Mouse (Mus musculus): ENCODE data around the gene Pkmyt1.
"Not testable (repeated sequence)": the region's sequence is repeated elsewhere in the genome, so short reads cannot be mapped to it uniquely, and the experiment has no call there.

Gene Pkmyt1

GRCm38 (mm10) chr17:23747471-23747870 is 21.3 kb downstream of the Pkmyt1 start:
- DNase-seq (ENCODE audit: low spot score): no peak

DNA sequence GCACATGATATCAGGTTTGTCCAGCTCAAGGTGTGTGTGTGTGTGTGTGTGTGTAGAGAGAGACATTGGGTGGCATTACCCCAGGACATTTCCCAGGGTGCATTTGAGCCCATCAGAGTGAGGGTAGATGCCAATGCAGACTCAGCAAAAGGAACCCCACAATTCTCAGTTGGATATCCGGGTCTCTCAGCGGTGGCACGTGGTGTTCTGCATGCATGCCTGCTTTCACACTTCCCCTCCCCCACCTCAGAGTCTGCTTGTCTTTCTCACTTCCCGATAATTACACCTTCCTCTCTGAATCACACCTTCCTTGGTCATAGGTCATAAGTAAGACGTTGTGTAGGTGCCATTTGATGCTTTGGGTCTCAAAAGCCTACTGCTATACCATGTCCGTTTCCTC is 21.9 kb downstream of the Pkmyt1 start:
- no peak for DNase-seq (ENCODE audit: low spot score)

DNA sequence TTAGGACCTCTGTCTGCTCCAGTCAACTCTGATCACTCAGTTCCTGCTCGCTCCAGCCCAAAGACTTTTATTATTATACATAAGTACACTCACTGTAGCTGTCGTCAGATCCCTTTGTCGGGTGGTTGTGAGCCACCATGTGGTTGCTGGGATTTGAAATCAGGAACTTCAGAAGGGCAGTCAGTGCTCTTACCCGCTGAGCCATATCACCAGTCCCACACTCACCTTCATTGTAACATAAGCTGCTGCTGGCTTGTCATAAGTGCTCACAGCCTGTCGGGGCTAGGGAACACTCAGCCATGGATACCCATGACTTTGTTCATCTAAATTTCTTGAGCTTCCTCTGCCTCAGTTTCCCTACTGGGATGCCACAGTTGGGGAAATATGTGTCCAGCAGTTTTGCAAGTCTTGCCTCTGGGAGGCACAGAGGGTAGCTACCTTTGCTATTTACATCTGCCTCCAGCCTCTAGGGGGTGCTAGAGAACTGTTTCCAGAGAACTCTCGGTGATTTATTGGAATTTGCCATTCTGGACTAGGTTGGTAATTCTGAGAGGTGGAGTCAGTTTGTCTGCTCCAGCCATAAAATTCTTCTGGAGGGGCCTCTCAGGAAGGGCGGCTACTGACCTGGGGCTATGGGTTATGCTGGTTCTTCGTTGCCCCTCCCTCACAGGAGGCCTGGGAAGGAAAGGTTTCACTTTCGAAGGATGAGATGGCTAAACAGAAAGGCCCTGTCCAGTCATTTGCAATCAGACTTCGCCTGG is 22.7 kb downstream of the Pkmyt1 start:
- peak; percentile 74 for DNase-seq (ENCODE audit: low spot score)

DNA sequence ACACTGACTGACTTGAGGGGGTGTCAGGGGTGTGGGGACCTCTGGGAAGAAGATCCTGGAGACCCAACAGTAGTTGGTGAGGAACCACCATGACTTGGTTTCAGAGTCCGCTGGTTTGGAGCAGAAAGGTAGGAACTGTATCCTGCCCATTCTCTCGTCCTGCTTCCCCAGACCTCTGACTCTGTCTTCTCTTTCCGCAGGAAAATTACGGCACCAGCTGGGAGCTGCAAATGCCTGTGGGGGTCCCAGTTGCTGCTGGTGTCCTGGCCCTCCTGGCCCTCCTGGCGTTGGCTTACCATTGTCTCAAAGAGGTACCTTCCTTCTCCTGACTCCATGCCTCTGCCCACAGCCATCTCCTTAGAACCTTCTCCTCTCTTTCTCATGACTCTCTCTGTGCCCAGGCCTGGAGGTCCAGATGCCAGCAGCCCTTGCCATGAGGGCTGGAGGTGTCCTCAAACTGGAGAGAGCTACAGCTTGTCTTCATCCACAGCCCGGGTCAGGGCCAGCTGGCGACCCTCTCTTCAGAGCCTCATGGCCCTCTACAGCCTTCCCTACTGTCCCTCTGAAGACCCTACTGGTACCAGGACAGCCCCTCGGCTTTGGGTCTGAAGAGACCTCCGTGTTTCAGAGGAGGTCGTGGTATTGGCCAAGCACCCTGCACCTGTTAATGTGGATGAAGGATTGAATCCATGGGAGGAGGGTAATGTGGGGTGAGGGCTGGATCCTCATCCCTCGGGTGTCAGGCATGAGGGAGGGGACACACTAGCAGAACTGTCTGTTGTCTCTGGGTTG is 23.5 kb downstream of the Pkmyt1 start:
- DNase-seq (ENCODE audit: low spot score): no peak

DNA sequence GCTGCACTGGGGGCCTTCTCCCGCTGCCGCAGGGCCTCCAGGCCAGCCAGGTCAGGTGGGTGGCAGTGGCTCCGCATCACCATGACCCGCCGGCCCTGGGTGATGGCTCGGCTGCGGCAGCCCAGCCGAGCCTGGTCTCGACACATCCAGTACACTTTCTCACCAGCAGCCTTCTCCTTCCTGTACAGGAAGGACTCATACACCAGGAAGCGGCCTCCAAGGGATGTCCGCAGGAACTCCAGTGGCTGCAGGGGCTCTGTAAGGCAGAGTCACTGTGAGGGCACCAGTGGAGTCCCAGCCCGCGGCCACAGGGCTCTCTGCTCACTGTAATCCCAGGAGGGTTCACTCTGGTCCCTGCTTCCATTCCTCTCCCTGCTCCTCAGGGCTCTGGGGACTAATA is 29.6 kb downstream of the Pkmyt1 start:
- DNase-seq (ENCODE audit: low spot score): no peak

DNA sequence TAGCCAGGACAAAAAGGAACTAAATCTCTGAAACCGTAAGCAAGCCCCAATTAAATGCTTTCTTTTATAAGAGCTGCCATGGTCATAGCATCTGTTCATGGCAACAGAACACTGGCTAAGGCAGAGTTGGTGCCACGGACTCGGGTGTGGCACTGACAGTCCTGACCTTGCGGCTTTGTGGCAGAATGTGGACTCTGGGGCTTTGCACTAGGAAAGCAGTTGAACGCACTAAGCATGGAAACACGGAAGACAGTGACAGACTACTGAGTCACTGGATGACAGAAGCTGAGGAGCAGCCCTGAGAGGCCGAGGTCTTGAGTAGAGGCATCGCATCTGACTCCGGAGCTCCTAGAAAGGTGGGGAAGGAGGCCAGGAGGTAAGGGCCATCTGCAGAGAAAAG is 31.4 kb downstream of the Pkmyt1 start:
- DNase-seq (ENCODE audit: low spot score): no peak

DNA sequence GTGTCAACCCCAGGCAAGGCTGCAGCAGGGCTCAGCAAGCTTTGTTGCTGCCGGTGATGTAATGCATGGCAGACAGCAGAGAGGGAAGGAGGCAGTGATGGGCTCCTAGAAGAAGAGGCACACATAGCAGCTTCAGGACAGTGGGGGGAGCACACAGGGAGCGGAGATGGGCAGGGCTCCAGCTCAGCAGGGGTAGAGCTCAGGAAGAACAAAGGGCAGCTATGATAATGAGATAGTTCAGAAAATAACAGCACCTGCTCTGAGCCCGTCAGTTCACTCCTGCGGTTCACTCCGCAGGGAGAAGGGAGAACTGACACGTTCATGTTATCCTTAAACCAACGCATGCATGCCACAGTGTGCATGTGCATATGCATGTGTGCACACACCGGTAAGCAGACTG is 32.7 kb downstream of the Pkmyt1 start:
- no peak for DNase-seq (ENCODE audit: low spot score)

DNA sequence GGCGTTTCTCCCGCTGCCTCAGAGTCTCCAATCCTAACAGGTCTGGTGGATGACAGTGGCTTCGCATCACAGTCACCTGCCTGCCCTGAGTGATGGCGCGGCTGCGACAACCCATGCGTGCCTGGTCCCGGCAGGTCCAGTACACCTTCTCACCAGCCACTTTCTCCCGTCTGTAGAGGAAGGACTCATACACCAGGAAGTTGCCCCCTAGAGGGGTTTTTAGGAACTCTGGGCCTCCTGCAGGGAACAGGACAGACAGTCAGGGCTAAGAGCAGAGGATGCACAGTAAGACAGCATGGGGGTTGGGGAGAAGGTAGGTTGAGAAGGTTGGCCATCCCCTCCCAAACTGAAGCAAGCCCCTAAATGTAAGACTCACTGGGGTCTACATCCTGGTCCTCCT is 34.1 kb downstream of the Pkmyt1 start:
- no peak for DNase-seq (ENCODE audit: low spot score)

- DNase-seq (ENCODE audit: low spot score): no peak
Measured at GRCm38 (mm10) chr17:23761155-23761554, 35.0 kb downstream of the Pkmyt1 start.

DNA sequence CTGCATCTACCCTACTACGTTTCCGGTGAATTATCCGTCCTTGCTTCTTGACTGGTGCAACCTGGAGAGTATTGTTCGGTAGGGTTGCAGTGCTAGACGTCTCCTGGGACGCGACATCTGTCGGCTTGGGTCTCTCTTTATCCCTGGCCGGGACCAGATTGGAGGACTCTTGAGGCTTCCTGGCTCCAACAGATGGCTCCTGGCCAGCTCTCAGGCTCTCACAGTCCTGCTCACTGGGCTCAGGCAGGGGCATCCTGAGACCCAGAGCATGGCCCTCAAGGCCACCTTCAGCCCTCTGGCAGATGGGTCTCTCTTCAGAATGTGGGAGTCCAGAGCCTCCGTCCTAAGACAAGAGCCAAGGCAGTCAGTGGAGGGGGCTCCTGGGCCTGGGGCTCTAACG is 36.8 kb downstream of the Pkmyt1 start:
- DNase-seq (ENCODE audit: low spot score): no peak

DNA sequence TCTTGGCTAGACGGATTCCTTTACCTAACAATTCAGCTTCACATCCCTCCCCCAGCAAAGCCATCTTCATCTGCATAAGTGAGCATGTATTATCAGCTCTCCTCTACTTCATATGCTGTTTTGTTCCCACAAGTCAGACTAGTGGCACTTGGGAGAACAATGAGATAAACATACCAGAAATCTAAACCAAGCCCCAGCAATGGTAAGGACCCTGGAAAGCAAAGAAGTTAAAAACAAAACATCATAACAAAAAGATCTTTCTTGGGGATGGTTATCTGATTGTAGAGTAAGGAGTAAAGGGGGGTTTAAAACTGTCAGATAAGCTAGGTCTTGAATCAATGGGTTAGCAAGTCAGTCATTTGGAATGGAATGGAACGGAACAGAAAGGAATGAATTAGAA is 44.4 kb downstream of the Pkmyt1 start:
- DNase-seq (ENCODE audit: low spot score): no peak

DNA sequence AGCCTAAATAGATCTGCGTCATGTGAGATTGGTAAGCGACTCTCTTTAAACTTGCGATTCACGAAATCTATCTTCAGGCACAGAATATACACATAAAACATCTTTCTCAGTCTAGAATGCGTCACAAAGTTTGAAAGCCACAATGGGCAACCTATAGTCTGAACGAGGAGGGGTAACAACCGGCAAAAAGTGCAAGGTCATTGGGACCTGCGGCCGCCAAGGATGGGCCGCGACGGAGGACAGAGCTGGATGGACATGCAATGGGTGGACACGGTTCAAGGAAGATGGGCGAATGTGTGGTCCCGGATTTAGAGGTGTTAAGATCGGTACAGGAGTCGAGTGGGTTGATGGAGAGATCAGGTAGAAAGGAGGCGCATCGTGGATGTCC is 44.8 kb downstream of the Pkmyt1 start:
- no peak for DNase-seq (ENCODE audit: low spot score)

DNA sequence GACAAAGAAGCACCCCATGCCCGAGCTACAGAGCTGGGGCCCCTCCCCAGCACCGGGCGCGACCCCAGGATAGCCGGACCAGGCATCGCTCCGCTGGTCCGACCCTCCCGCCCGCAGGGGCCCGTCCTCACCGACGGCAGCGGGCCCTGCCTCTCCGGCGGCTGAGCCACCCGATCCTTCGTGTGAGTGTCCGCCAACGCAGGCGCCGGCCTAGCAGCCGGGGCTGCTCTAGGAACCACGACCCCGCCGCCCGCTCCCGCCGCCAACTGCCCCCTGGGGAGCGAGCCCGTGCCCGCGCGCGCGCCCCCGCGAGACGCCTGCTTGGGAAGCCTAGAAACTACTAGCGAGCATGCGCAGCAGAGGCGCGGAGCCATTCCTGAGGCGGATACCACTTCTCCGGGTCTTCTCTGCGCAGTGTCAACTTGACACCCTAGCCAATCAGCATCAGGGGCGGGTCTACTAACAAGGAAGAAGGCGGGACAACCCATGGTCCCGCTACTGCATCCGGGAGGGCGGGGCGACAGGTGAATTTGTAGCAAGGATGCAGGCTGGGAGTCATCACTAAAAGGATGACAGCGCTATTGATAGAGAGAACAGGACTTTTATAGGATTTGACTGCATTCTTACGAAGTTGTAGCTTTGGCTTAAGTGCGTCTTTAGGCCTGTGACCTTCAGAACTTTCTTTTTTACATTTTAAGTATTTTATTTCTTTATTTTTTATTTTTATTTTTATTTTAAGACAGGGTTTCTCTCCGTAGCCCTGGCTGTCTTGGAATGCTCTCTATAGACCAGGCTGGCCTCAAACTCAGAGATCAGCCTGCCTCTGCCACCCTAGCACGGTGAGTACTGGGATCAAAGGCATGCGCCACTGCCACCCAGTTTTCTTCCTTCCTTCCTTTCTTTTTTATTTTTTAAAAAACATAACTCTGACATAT is 45.4 kb downstream of the Pkmyt1 start, which contains the start of gene Flywch1:
Gene Flywch1 (minus strand): TSS at position 319 of the 935 bp plus-strand sequence.
- peak; percentile 99 for DNase-seq (ENCODE audit: low spot score)

GRCm38 (mm10) chr17:23772219-23772556 is 46.1 kb downstream of the Pkmyt1 start:
- not testable (repeated sequence) for DNase-seq (ENCODE audit: low spot score)

DNA sequence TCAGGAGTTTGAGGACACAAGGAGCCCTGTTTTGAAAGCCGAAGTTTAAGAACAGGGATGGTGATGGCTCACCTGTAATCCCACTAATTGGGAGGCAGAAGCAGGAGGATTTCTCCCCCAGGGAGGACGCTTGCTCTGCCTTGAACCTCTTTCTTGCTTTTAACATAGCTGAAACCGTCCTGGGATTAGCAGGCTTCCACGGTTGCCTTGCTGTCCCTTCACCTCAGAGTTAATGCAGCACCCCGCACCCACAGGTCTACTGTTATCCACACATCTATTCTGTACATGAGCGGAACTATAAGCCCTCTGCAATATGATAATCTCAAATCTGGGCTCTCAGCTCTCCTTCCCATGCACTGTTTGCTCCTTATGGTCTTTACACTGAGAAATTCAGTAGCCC is 47.5 kb downstream of the Pkmyt1 start:
- DNase-seq (ENCODE audit: low spot score): no peak

GRCm38 (mm10) chr17:23774090-23774489 is 48.0 kb downstream of the Pkmyt1 start:
- DNase-seq (ENCODE audit: low spot score): peak; percentile 85

DNA sequence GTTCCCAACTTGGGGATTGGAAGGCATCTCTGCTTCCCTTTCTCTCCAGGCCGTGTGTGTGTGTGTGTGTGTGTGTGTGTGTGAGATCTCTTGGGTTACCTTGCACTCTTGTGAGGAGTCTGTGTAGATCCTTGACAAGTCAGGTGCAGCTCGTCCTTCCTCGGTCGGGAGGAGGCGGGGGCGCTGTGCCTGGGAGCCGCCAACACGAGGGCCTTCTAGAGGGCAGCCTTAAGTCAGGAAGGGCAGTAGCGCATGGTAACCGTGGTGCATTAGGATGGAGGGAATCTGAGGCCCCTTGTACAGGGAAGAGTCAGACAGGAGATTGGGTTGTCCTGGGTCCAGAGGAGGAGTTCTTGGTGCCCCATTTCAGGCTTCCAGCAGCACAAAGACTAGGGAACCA is 50.1 kb downstream of the Pkmyt1 start:
- no peak for DNase-seq (ENCODE audit: low spot score)

- DNase-seq (ENCODE audit: low spot score): no peak
Measured at GRCm38 (mm10) chr17:23777141-23777540, 51.0 kb downstream of the Pkmyt1 start.

GRCm38 (mm10) chr17:23778447-23778846 is 52.3 kb downstream of the Pkmyt1 start:
- DNase-seq (ENCODE audit: low spot score): no peak

GRCm38 (mm10) chr17:23783352-23783751 is 57.2 kb downstream of the Pkmyt1 start:
- no peak for DNase-seq (ENCODE audit: low spot score)

- peak; percentile 91 for DNase-seq (ENCODE audit: low spot score)
Measured at GRCm38 (mm10) chr17:23785561-23786471, 59.7 kb downstream of the Pkmyt1 start, which contains the start of gene Flywch2. Gene Flywch2, minus strand, starts transcription at chr17:23786081.
